Mouse (Mus musculus) kidney, adult 2 months (tissue): ENCODE data around the gene Vac14. TPM values are rescaled to one million over a fixed set of nuclear protein-coding genes. Genes with fewer than 3 reads are reported as not detected.

Source experiments
- DNase-seq: peaks from one replicate; pipeline ENCODE4 v3.0.0; 2021
- H3K27ac ChIP-seq: fragments of 200-500 bp; 2 replicates; pipeline ENCODE4 v1.5.1; 2012; ENCODE audit warnings: low read depth, low read length, control low read depth, inconsistent platforms; ENCODE audit not compliant: insufficient read depth
- H3K27me3 ChIP-seq: fragments of 200-500 bp; replicated peaks from 2 replicates; pipeline ENCODE4 v1.6.1; 2012; ENCODE audit warnings: mild to moderate bottlenecking, moderate library complexity, low read length, inconsistent platforms; ENCODE audit not compliant: control insufficient read depth, insufficient read depth
- H3K36me3 ChIP-seq: fragments of 200-500 bp; 2 replicates; pipeline ENCODE4 v1.6.1; 2012; ENCODE audit warnings: mild to moderate bottlenecking, moderate library complexity, low read length, inconsistent platforms; ENCODE audit not compliant: control insufficient read depth, insufficient read depth
- H3K4me1 ChIP-seq: fragments of 200-500 bp; 2 replicates; pipeline ENCODE4 v1.6.1; 2011; ENCODE audit warnings: low read length; ENCODE audit not compliant: control insufficient read depth, insufficient read depth
- H3K4me3 ChIP-seq: fragments of 200-500 bp; 2 replicates; pipeline ENCODE4 v1.5.1; 2011; ENCODE audit warnings: mild to moderate bottlenecking, low read depth, low read length, control low read depth; ENCODE audit not compliant: insufficient read depth
- CTCF ChIP-seq: fragments of 200-500 bp; conservative IDR thresholded peaks from 2 replicates; pipeline ENCODE4 v1.5.1; 2011; ENCODE audit warnings: low read depth, mild to moderate bottlenecking, control low read depth, low read length, moderate library complexity, mixed read lengths; ENCODE audit not compliant: insufficient read depth, insufficient read length
- POLR2A ChIP-seq: fragments of 200-500 bp; IDR thresholded peaks from one replicate; pipeline ENCODE4 v1.6.1; 2011; ENCODE audit warnings: low read depth, low read length, control low read depth
- WGBS: fragments of 180-500 bp; shearing (Covaris S2); methylation state at CpG from one replicate; pipeline ENCODE4 v1.1.7; 2018; 5-methylcytosine and 5-hydroxymethylcytosine counted together
- polyA plus RNA-seq: library from polyadenylated mRNA; depleted of rRNA; stranded (reverse); fragments of >200 nt; gene quantifications from 2 replicates; pipeline ENCODE4 v1.2.3, GENCODE M21; 2012

The Vac14 gene
- polyA plus RNA-seq, 1 experiment: 36.8 TPM

DNA sequence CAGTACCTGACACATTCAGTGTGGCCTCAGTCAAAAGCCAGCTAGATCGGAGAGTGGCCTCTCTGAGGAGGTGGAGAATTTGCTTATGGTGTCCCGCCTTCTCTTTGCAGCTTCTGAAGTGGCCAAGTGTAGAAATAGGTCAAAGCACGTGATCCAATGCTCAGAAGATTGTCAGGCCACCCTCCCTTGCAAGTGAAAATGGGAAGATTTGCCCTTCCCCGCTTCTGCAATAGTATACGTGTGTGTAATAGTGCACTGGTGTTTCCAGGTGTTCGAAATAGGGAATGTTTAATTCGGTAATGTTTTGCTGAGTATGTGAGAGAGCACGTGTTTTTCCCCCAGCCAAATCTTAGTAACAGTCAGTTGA, 806 bp downstream of the Vac14 start:
- Histone ChIP-seq H3K4me3 (peak overlapping the region; percentile 92), H3K27ac (no peak overlapping the region), H3K27me3 (no peaks in the 10 kb centered on the region), H3K36me3 (no peaks in the 10 kb centered on the region), H3K4me1 (peaks cover 4% of the 10 kb centered on the region; the same call in 1 of the 2 replicates)
- no peak for DNase-seq
- TF ChIP-seq POLR2A (no peak), CTCF (no peak)
- WGBS: 10% methylated on average over 8 of the region's 8 CpGs

GRCm38 (mm10) chr8:110619919-110620318, 1.5 kb downstream of the Vac14 start:
- WGBS: 86% methylated on average over 5 of the region's 5 CpGs
- no peak overlapping the region for H3K4me3 ChIP-seq
- H3K27me3 ChIP-seq: no peaks in the 10 kb centered on the region
- H3K36me3 ChIP-seq: no peaks in the 10 kb centered on the region
- peaks cover 4% of the 10 kb centered on the region; the same call in 1 of the 2 replicates for H3K4me1 ChIP-seq
- H3K27ac ChIP-seq: no peak overlapping the region
- no peak for DNase-seq
- no peak for TF ChIP-seq POLR2A
- TF ChIP-seq CTCF: no peak

DNA sequence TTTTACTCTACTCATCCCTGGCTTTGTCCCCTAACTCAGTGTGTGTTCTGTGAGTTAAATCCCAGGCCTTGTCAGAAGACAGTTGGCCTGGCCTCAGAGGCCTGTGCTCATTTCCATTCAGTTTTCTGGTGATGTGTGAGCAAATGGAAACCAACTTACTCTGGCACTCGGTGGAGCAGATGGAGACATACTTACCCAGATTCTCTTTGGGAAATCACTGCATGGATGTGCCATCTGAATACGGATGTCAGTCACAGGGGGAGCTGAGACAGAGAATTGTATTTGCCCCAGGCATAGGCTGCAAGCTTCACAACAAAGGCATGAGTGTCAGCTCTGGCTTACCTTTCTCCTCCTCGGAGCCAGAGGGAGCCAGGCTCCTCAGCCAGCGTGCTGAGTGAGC, 8.0 kb downstream of the Vac14 start:
- TF ChIP-seq POLR2A (no peak), CTCF (no peak)
- DNase-seq: no peak

GRCm38 (mm10) chr8:110629245-110630063, 11.1 kb downstream of the Vac14 start:
- DNase-seq: peak; percentile 56
- no peak overlapping the region for H3K4me3 ChIP-seq
- no peaks in the 10 kb centered on the region for H3K27me3 ChIP-seq
- TF ChIP-seq CTCF (peak; percentile 60), POLR2A (no peak)
- H3K27ac ChIP-seq: no peak overlapping the region
- no peaks in the 10 kb centered on the region for H3K4me1 ChIP-seq
- H3K36me3 ChIP-seq: 0 out of 2 replicates have a peak, but pooled peaks cover 1% of the 10 kb centered on the region
- WGBS: 64% methylated on average over 9 of the region's 9 CpGs

More for the DNA sequence above, 8.0 kb downstream of the Vac14 start:
- H3K4me1 ChIP-seq: no peaks in the 10 kb centered on the region
- 80% methylated on average over 4 of the region's 4 CpGs for WGBS
- H3K36me3 ChIP-seq: no peaks in the 10 kb centered on the region
- no peak overlapping the region for H3K27ac ChIP-seq
- no peak overlapping the region for H3K4me3 ChIP-seq
- H3K27me3 ChIP-seq: no peaks in the 10 kb centered on the region

- H3K27me3 ChIP-seq: no peaks in the 10 kb centered on the region
- TF ChIP-seq CTCF (no peak), POLR2A (no peak)
- no peak overlapping the region for H3K27ac ChIP-seq
- 0 out of 2 replicates have a peak, but pooled peaks cover 1% of the 10 kb centered on the region for H3K36me3 ChIP-seq
- H3K4me1 ChIP-seq: no peaks in the 10 kb centered on the region
- H3K4me3 ChIP-seq: no peak overlapping the region
- 90% methylated on average over 3 of the region's 3 CpGs for WGBS
- DNase-seq: no peak
These were observed 11.7 kb downstream of the Vac14 start for GRCm38 (mm10) chr8:110630079-110630478.

DNA sequence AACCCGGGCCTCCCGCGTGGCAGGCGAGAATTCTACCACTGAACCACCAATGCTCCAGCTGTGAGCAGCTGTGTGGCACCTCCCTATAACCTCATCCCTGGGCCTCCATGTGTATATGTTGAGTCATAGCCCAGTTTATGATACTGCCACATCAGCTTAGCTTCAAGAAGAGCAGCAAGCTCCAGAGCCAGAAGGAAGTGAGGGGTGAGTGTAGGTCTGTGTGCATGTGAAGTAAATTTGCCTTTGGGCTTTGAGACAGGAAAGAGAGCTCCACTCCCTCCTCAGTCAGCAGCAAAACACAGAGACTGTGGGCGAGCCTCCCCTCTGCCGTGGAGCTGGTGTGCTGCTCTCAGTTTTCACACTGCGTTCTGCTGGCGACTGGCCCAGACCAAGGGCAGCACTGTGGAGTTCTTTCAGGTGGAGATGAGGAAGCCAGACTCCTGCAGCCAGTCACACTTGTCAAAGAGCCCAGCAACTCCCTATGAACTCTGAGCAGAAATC, 12.2 kb downstream of the Vac14 start:
- 0 out of 2 replicates have a peak, but pooled peaks cover 1% of the 10 kb centered on the region for H3K36me3 ChIP-seq
- no peaks in the 10 kb centered on the region for H3K27me3 ChIP-seq
- no peak overlapping the region for H3K4me3 ChIP-seq
- peak; percentile 42 for DNase-seq
- no peaks in the 10 kb centered on the region for H3K4me1 ChIP-seq
- no peak for TF ChIP-seq POLR2A
- TF ChIP-seq CTCF: no peak
- H3K27ac ChIP-seq: no peak overlapping the region
- 59% methylated on average over 8 of the region's 8 CpGs for WGBS

GRCm38 (mm10) chr8:110631201-110631600, 12.8 kb downstream of the Vac14 start:
- H3K27ac ChIP-seq: no peak overlapping the region
- TF ChIP-seq CTCF (no peak), POLR2A (no peak)
- 0 out of 2 replicates have a peak, but pooled peaks cover 1% of the 10 kb centered on the region for H3K36me3 ChIP-seq
- no peaks in the 10 kb centered on the region for H3K27me3 ChIP-seq
- WGBS: 79% methylated on average over 7 of the region's 7 CpGs
- H3K4me3 ChIP-seq: no peak overlapping the region
- no peak for DNase-seq
- H3K4me1 ChIP-seq: no peaks in the 10 kb centered on the region
